Mouse (Mus musculus) megakaryocyte, embryonic 14.5 days (primary cell): ENCODE data around the gene Apopt1.

Experiments
- FLI1 ChIP-seq: IDR thresholded peaks from 2 replicates; pipeline ENCODE4 v1.6.1; 2012; ENCODE audit warnings: low read length, inconsistent platforms, mixed read lengths
- GATA1 ChIP-seq: IDR thresholded peaks from 3 replicates; pipeline ENCODE4 v1.6.1; 2012; ENCODE audit warnings: mixed read lengths, low read length, inconsistent platforms, borderline replicate concordance

GRCm38 (mm10) chr12:111698346-111698913, 14.6 kb upstream of the Apopt1 start:
- TF ChIP-seq GATA1 = no peak
- no peak for TF ChIP-seq FLI1
